Mouse (Mus musculus) mature B cell (primary cell): ENCODE measurements around the gene Myl10.
"Not testable (repeated sequence)": the region's sequence is repeated elsewhere in the genome, so short reads cannot be mapped to it uniquely, and the experiment has no call there.

Source experiments
- in situ Hi-C: fragments of 300-500 bp; cut with MboI; formaldehyde crosslinking; loops from 2 replicates; pipeline ENCODE4 v1.14.3; 2019

Gene Myl10

DNA sequence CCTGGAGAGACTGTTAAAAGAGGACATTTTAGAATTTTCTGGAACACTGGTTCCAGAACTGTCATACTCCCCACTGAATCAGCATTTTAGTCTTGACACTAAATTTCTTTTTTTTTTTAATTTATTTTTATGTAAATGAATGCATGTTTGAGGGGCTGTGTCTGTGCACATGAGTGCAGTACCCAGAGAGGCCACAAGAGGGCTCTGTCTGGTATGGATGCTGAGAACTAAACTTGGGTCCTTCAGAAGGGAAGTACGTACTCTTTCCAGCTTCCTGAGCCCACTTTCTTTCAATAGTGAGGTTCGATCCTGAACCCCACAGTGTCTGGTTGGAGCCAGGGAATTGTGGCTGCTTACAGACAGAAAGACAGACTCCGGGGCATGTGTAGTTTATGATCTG, 12.6 kb downstream of the Myl10 start:
- in situ Hi-C loops, result no loop called here

DNA sequence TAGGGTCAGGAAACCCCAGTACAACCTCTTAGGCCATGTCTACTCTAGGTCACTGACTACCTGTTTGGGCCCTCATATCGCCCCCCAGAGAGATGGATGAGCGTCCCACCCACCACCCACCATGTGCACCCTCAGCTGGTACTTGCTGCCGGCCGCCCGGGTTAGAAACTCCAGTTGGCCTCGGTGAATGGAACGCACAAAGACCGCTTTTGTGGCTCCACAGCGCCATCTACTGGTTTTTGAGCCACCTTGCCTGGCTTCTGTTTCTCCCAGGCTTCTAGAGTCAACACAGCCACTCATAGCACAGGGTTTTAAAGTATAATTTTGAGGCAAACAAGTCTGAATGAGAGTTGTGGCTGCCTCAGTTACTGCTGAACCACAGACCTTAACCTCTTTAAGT, 13.9 kb downstream of the Myl10 start:
- in situ Hi-C loops, result no loop called here

DNA sequence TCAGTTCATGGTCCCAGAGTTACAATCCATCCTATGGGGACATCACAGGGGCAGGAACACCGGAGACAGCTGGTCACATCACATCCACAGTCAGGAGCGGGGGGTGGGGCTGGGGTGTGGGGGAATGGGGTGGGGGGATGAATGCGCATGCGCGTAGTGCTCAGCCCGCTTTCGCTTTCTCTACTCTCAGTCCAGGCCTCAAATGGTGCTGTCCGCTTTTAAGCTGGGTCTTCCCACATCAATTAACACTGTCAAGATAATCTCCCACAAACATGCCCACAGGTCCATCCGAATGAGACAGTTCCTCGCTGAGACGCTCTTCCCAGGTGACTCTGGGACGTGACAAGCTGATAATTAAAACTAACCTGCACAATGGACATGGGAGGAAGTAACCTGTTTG, 15.2 kb downstream of the Myl10 start:
- in situ Hi-C loops, result no loop called here

DNA sequence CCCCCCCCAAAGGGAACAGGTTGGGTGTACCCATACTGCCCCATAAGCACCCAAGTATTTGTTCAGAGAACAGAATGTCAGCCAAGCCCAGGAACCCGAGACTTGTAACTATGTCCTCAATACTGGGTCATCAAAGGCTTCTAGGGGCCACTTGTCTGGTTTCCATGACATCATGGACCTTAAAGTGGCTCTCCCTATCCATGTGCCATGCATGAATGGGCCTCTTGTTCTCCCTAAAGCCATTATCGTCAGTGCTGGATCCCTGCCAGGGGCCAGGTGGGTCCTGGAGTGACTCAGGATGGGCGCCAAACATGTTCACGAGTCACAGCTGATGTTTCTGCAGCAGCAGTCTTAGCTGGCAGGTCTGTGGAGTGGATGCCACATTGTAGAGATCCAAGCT, 17.8 kb downstream of the Myl10 start:
- in situ Hi-C loops, result no loop called here

DNA sequence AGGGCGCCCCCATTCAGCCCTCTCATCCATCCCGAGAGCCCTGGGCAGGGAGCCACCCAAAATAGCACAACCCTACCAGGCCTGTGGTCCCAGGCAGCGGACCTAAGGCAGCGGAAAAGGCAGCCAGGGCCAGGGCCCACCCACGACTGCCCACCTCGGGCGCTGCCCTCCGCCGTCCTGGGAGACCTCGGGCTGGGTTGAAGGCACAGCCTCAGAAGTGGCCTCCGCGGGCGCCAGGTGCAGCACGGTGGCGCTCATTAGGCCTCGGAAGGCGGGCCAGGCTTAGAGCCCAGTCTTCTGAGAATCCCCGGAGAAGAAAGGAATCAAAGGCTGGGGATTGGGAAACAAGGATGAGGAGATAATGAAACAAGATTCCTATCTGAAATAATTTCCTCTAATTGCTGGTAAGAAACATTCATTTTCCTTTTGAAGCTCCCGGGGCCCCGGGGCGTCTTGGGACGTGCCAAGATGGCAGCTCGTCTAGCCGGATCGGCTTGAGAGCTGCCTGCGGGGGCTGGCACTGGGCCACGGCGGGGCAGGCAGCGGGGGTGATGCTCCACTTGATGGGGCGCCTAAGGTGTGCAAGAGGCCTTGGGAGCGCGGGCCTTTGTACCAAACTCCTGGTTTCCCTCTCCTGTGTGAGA, 21.4 kb downstream of the Myl10 start:
- in situ Hi-C loops, result no loop called here

DNA sequence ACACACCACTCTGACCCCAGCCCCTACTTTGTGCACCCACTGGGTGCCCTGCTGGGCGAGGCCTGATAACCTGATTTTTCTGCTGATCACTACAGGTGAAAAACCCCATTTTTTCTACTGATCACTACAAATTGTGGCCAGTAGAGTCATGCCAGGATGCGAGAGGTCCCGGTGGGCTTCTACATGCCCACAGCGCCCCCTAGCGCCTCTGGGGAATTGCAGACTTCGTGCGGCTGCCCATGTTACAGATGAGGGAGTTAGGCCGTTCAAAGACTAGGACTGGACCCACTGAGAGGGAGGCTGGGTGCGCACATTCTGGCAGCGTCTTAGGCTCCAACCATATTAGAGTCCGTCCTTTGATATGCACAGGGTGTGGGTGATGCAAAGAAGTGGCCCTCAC, 21.9 kb downstream of the Myl10 start:
- in situ Hi-C loops, result no loop called here

DNA sequence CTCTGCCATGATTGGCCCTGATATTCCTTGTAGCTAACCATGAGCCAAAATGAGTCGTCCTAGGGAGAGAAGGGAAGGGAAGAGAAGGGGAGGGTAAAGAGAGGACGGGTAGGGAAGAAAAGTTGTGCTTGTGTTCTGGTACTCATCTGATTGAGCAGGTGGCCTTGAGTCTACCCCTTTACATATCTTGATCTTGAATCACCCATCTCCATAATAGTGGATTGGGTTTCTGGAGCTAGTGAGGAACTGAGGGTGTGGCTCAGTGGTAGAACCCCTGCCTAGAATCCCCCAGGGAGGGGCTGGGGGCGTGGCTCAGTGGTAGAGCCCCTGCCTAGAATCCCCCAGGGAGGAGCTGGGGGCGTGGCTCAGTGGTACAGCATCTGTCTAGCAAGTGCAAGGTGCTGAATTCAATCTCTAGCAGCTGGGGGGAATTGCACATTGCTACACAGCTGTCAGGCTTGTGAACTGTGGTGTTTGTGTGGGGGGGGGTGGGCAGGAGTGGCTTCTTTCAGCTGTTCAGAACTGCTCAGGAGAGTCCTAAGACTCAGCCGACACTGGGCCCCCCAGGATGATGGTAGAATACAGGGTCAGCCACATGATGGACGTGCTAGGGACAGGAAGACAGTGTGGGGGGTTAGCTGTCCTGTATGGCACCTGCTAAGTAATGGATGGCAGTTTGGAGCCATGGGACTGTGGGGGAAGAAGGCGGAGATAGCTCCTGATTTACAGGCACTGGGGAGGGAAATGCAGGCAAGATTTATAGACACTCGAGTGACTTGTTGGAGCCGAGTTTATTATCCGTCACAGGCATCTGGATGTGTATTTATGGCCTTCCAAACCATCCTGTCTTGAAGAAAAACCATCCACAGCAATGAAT, 24.0 kb downstream of the Myl10 start:
- in situ Hi-C loops, result no loop called here

DNA sequence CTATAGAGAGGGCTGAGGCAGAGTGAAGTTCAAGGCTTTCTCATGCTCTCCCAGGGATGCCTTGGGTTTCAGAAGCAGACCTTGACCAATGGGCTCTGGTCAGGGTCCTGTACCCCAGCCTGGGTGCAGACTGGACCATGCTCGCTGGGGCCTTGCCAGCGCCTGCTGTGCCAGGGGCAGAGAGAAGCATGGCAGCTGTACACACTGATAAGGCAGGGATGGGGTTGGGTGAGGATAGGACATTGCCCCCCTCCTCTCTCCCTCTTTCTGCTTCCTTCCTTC, 24.6 kb downstream of the Myl10 start:
- in situ Hi-C loops, result no loop called here

DNA sequence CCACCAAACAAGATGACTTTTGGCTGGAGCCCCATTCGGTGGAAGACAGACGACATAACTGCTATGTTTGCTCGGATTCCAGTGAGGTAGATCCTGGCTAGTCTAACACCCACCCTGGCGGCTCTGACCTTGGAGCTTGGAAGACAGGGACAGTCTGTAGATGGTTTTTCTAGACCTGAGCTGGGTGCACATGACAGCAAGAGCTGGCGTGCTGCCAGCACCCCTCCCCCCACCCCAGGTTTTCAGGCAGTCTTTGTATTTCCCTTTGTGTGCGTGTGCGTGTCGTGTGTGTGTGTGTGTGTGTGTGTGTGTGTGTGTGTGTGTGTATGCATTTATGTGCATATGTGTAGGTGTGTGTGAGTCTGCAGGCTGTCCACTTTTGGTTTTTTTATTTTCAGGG, 25.7 kb downstream of the Myl10 start:
- in situ Hi-C loops, result no loop called here

DNA sequence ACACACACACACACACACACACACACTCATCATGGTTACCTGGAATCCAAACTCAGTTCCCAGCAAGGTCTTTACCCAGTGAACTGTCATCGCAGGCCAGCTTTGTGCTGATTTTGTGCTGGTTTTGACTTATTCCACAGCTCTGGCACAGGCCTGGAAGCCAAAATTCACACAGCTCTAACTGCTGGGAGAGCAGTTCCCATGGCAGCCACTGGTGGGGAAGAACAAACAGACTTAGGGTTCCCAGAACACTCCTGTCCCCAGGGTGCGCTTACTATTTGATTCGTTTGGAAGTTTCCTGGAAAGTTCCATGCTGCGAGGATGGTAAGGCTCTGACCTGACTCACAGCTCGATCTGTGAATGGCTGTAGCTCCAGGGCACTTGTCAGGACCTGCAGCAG, 28.6 kb downstream of the Myl10 start:
- in situ Hi-C loops, result no loop called here

DNA sequence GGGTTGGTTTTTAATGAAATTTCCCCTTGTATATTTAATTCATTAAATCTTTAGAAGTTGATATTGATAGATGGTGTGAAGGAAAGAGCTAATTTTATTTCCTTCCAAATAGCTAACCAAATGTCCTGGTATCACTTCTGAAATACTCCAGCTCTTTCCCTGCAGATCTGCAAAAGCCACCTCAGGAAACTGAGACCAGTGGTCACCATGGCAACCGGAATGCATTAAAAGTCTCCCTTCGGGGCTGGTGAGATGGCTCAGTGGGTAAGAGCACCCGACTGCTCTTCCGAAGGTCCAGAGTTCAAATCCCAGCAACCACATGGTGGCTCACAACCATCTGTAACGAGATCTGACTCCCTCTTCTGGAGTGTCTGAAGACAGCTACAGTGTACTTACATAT, 33.3 kb downstream of the Myl10 start:
- in situ Hi-C loops, result not testable (repeated sequence)

DNA sequence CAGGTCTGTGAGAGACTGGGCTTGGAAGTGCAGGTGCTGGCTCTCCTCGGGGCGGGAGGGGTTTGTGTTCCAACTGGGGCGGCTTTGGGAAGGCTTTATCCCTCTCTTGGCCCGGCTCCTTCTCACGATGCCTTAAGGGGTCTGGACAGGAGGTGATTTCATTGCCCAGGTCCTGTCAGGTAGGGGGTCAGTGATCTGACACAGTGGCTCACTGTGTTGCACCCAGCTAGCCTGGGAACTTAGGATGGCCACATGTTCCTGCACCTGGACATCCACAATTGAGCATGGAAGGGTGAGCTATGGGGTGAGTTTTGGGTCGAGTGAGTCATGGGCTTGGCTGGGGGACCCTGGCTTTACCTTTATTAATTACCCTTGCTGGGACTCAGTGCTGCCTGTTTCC, 46.0 kb downstream of the Myl10 start:
- in situ Hi-C loops, result no loop called here

DNA sequence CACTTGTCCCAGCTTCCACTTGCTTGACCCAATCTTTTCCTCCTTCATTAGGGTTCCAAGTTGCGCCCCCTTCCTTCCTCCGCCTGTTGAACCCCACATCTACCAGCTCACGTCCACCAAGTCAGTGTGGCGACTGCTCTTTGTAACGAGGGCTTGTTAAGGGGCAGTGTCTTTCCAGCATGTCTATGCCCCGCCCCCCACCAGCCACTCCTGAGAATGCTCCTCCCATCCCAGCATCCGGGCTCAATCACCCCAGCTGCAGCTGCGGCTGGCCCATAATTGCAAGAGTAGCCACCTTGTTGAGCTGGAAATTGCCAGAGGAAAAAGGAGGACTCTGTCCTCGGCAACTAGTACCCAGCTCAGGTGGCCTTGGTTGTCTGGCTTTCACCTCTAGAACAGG, 53.6 kb downstream of the Myl10 start:
- in situ Hi-C loops, result no loop called here
